Mouse (Mus musculus) small intestine, adult 2 months (tissue): ENCODE results near the gene Muc3.

Experiments used
- CTCF ChIP-seq: fragments of 200-500 bp; IDR thresholded peaks from 2 replicates; pipeline ENCODE4 v1.5.1; 2012; ENCODE audit warnings: low read depth, mild to moderate bottlenecking, control low read depth, inconsistent platforms, low read length, moderate library complexity, mixed read lengths; ENCODE audit not compliant: insufficient replicate concordance, insufficient read length; ENCODE audit errors: extremely low read depth
- POLR2A ChIP-seq: fragments of 200-500 bp; IDR thresholded peaks from 2 replicates; pipeline ENCODE4 v1.6.1; 2012; ENCODE audit warnings: low read depth, mild to moderate bottlenecking, control low read depth, inconsistent platforms, low read length, moderate library complexity

- TF ChIP-seq POLR2A (no peak), CTCF (no peak)
These were observed 53.1 kb downstream of the Muc3 start for GRCm38 (mm10) chr5:137096037-137096436.
